Mouse (Mus musculus) midbrain, postnatal 0 days (tissue): ENCODE results near the gene Slc17a5. TPM values are rescaled to one million over a fixed set of nuclear protein-coding genes. Genes with fewer than 3 reads are reported as not detected.

Experiments
- ATAC-seq: fragments of 200-750 bp; cut with Nextera tagmentation; 2 replicates; pipeline ENCODE4 v1.8.0; 2017; ENCODE audit warnings: moderate number of reproducible peaks, mild to moderate bottlenecking, moderate TSS enrichment, moderate library complexity; ENCODE audit not compliant: low FRiP score
- DNase-seq: peaks from one replicate; pipeline ENCODE4 v3.0.0-alpha.2; 2015; ENCODE audit warnings: low spot score
- H3K27ac ChIP-seq: fragments of 300-500 bp; sonication (generic); 2 replicates; pipeline ENCODE4 v1.5.1; 2014; ENCODE audit warnings: low read depth, mild to moderate bottlenecking, low read length, mixed read lengths
- H3K27me3 ChIP-seq: fragments of 300-500 bp; sonication (generic); 2 replicates; pipeline ENCODE4 v1.6.1; 2014; ENCODE audit warnings: low read length, control low read depth, mixed read lengths; ENCODE audit not compliant: insufficient read depth
- H3K36me3 ChIP-seq: fragments of 300-500 bp; sonication (generic); 2 replicates; pipeline ENCODE4 v1.6.1; 2014; ENCODE audit warnings: low read length, control low read depth, mixed read lengths; ENCODE audit not compliant: insufficient read depth
- H3K4me1 ChIP-seq: fragments of 300-500 bp; sonication (generic); 2 replicates; pipeline ENCODE4 v1.6.1; 2014; ENCODE audit warnings: mild to moderate bottlenecking, control low read depth, antibody characterized with exemption, low read length, mixed read lengths; ENCODE audit not compliant: insufficient read depth
- H3K4me2 ChIP-seq: fragments of 300-500 bp; sonication (generic); 2 replicates; pipeline ENCODE4 v1.6.1; 2014; ENCODE audit warnings: low read depth, mild to moderate bottlenecking, low read length, mixed read lengths; ENCODE audit not compliant: poor library complexity, severe bottlenecking
- H3K4me3 ChIP-seq: fragments of 300-500 bp; sonication (generic); 2 replicates; pipeline ENCODE4 v1.5.1; 2014; ENCODE audit warnings: low read depth, mild to moderate bottlenecking, low read length, moderate library complexity
- H3K9ac ChIP-seq: fragments of 300-500 bp; sonication (generic); replicated peaks from 2 replicates; pipeline ENCODE4 v1.6.1; 2014; ENCODE audit warnings: mild to moderate bottlenecking, low read length, moderate library complexity, mixed read lengths; ENCODE audit not compliant: poor library complexity, severe bottlenecking
- H3K9me3 ChIP-seq: fragments of 300-500 bp; sonication (generic); 2 replicates; pipeline ENCODE4 v1.6.1; 2016; ENCODE audit warnings: low read length, control low read depth
- CTCF ChIP-seq: IDR thresholded peaks from 2 replicates; pipeline ENCODE4 v1.5.1; 2016; ENCODE audit warnings: antibody characterized with exemption, mild to moderate bottlenecking
- WGBS: fragments of 180-500 bp; shearing (Covaris S2); extraction: QIAGEN DNeasy Blood & Tissue Kit; methylation state at CpG from one replicate; pipeline ENCODE4 v1.1.7; 2014; 5-methylcytosine and 5-hydroxymethylcytosine counted together
- polyA plus RNA-seq: library from polyadenylated mRNA; unstranded; fragments of >200 nt; fragmentation: Nextera tagmentation; extraction: Ambion mirVana; gene quantifications from 2 replicates; pipeline ENCODE4 v1.2.1, GENCODE M21; 2015
- total RNA-seq: library from RNA; depleted of rRNA; stranded (reverse); fragments of >200 nt; gene quantifications from 2 replicates; pipeline ENCODE4 v1.2.3, GENCODE M21; 2014

Gene Slc17a5
- total and polyA plus RNA-seq, 2 experiments from 2014 or later: 15.1 to 16.8 TPM

- H3K9me3 ChIP-seq: no peaks in the 10 kb centered on the region
- no peaks in the 10 kb centered on the region; the same call in 1 of the 2 replicates for H3K36me3 ChIP-seq
- DNase-seq (no peak), ATAC-seq (no peak)
- TF ChIP-seq CTCF: no peak
- H3K27ac ChIP-seq: no peak overlapping the region
- H3K4me2 ChIP-seq: no peak overlapping the region
- H3K27me3 ChIP-seq: no peaks in the 10 kb centered on the region
- H3K4me1 ChIP-seq: peaks cover 16% of the 10 kb centered on the region
- H3K9ac ChIP-seq: no peak overlapping the region
- no peak overlapping the region for H3K4me3 ChIP-seq
- WGBS: 93% methylated on average over 6 of the region's 6 CpGs
Observed at GRCm38 (mm10) chr9:78505223-78505622, 82.6 kb downstream of the Slc17a5 start.

- Histone ChIP-seq H3K9me3 (no peaks in the 10 kb centered on the region), H3K36me3 (no peaks in the 10 kb centered on the region; the same call in 1 of the 2 replicates), H3K4me2 (peak overlapping the region; percentile 46), H3K27ac (peak overlapping the region; percentile 94), H3K27me3 (no peaks in the 10 kb centered on the region), H3K9ac (0 out of 2 replicates have a peak overlapping the region, but pooled peaks have one; percentile 56), H3K4me3 (peak overlapping the region; percentile 30; the same call in 1 of the 2 replicates), H3K4me1 (peaks cover 16% of the 10 kb centered on the region)
- no peak for DNase-seq
- ATAC-seq: no peak
- TF ChIP-seq CTCF: no peak
- WGBS: 65% methylated on average over 3 of the region's 3 CpGs
Observed at GRCm38 (mm10) chr9:78504679-78505078, 83.2 kb downstream of the Slc17a5 start.

- TF ChIP-seq CTCF: no peak
- Histone ChIP-seq H3K27ac (peak overlapping the region; percentile 94), H3K27me3 (no peaks in the 10 kb centered on the region), H3K4me3 (peak overlapping the region; percentile 30), H3K9me3 (no peaks in the 10 kb centered on the region), H3K9ac (peak overlapping the region; percentile 56; the same call in 1 of the 2 replicates), H3K4me2 (peak overlapping the region; percentile 46), H3K4me1 (peaks cover 16% of the 10 kb centered on the region), H3K36me3 (no peaks in the 10 kb centered on the region; the same call in 1 of the 2 replicates)
- no peak for DNase-seq
- 58% methylated on average over 4 of the region's 4 CpGs for WGBS
- ATAC-seq: no peak; the same call in 1 of the 2 replicates
Observed at GRCm38 (mm10) chr9:78504133-78504532, 83.7 kb downstream of the Slc17a5 start.

- Histone ChIP-seq H3K4me1 (peaks cover 16% of the 10 kb centered on the region), H3K36me3 (no peaks in the 10 kb centered on the region; the same call in 1 of the 2 replicates), H3K4me3 (peak overlapping the region; percentile 30), H3K27ac (peak overlapping the region; percentile 94), H3K27me3 (no peaks in the 10 kb centered on the region), H3K9ac (peak overlapping the region; percentile 56), H3K4me2 (peak overlapping the region; percentile 46), H3K9me3 (no peaks in the 10 kb centered on the region)
- WGBS: 2% methylated on average over 6 of the region's 6 CpGs
- no peak for TF ChIP-seq CTCF
- DNase-seq: peak; percentile 71
- ATAC-seq: peak; percentile 77
Observed at GRCm38 (mm10) chr9:78503223-78504079, 84.4 kb downstream of the Slc17a5 start.

- H3K4me2 ChIP-seq: no peak overlapping the region
- H3K36me3 ChIP-seq: no peaks in the 10 kb centered on the region
- DNase-seq (peak; percentile 70), ATAC-seq (0 out of 2 replicates have a peak, but pooled peaks have one; percentile 22)
- no peak overlapping the region for H3K27ac ChIP-seq
- H3K4me1 ChIP-seq: peaks cover 16% of the 10 kb centered on the region
- H3K9me3 ChIP-seq: no peaks in the 10 kb centered on the region
- no peak overlapping the region for H3K9ac ChIP-seq
- no peaks in the 10 kb centered on the region for H3K27me3 ChIP-seq
- TF ChIP-seq CTCF: peak; percentile 38
- no peak overlapping the region for H3K4me3 ChIP-seq
- WGBS: 61% methylated on average over 4 of the region's 4 CpGs
Observed at GRCm38 (mm10) chr9:78501284-78501683, 86.6 kb downstream of the Slc17a5 start.

GRCm38 (mm10) chr9:78500386-78500785 lies 87.5 kb downstream of the Slc17a5 start:
- H3K27ac ChIP-seq: no peak overlapping the region
- DNase-seq (no peak), ATAC-seq (no peak)
- WGBS: 77% methylated on average over 3 of the region's 3 CpGs
- peaks cover 12% of the 10 kb centered on the region for H3K4me1 ChIP-seq
- H3K9ac ChIP-seq: no peak overlapping the region
- no peaks in the 10 kb centered on the region for H3K36me3 ChIP-seq
- no peaks in the 10 kb centered on the region for H3K9me3 ChIP-seq
- H3K27me3 ChIP-seq: no peaks in the 10 kb centered on the region
- no peak overlapping the region for H3K4me2 ChIP-seq
- no peak overlapping the region for H3K4me3 ChIP-seq
- TF ChIP-seq CTCF: no peak
